Mouse (Mus musculus) forebrain, embryonic 16.5 days (tissue): Measurements from ENCODE around the gene Ltbp1. TPM values are rescaled to one million over a fixed set of nuclear protein-coding genes. Genes with fewer than 3 reads are reported as not detected.

Source experiments
- ATAC-seq: fragments of 200-750 bp; cut with Nextera tagmentation; 2 replicates; pipeline ENCODE4 v1.8.0; 2017; ENCODE audit warnings: mild to moderate bottlenecking, moderate library complexity
- H3K27ac ChIP-seq: fragments of 300-500 bp; sonication (generic); 2 replicates; pipeline ENCODE4 v1.5.1; 2014; ENCODE audit warnings: low read length, control low read depth
- H3K27me3 ChIP-seq: fragments of 300-500 bp; sonication (generic); replicated peaks from 2 replicates; pipeline ENCODE4 v1.6.1; 2014; ENCODE audit warnings: low read length; ENCODE audit not compliant: control insufficient read depth, insufficient read depth
- H3K36me3 ChIP-seq: fragments of 300-500 bp; sonication (generic); 2 replicates; pipeline ENCODE4 v1.6.1; 2014; ENCODE audit not compliant: control insufficient read depth, insufficient read depth
- H3K4me1 ChIP-seq: fragments of 300-500 bp; sonication (generic); replicated peaks from 2 replicates; pipeline ENCODE4 v1.6.1; 2014; ENCODE audit warnings: low read length; ENCODE audit not compliant: control insufficient read depth, insufficient read depth
- H3K4me2 ChIP-seq: fragments of 300-500 bp; sonication (generic); 2 replicates; pipeline ENCODE4 v1.6.1; 2014; ENCODE audit warnings: mild to moderate bottlenecking, low read length, control low read depth
- H3K4me3 ChIP-seq: fragments of 300-500 bp; sonication (generic); replicated peaks from 2 replicates; pipeline ENCODE4 v1.5.1; 2014; ENCODE audit warnings: mild to moderate bottlenecking, low read length, control low read depth
- H3K9ac ChIP-seq: fragments of 300-500 bp; sonication (generic); replicated peaks from 2 replicates; pipeline ENCODE4 v1.6.1; 2014; ENCODE audit warnings: low read depth, low read length, control low read depth
- H3K9me3 ChIP-seq: fragments of 300-500 bp; sonication (generic); 2 replicates; pipeline ENCODE4 v1.6.1; 2016; ENCODE audit warnings: low read length; ENCODE audit not compliant: control insufficient read depth
- WGBS: fragments of 180-500 bp; shearing (Covaris S2); extraction: QIAGEN DNeasy Blood & Tissue Kit; methylation state at CpG from one replicate; pipeline ENCODE4 v1.1.7; 2014; 5-methylcytosine and 5-hydroxymethylcytosine counted together
- polyA plus RNA-seq: library from polyadenylated mRNA; unstranded; fragments of >200 nt; fragmentation: Nextera tagmentation; extraction: Ambion mirVana; gene quantifications from 2 replicates; pipeline ENCODE4 v1.2.1, GENCODE M21; 2015

Ltbp1 gene
- polyA plus RNA-seq, 1 experiment from 2014 or later = 2.3 TPM

- Histone ChIP-seq H3K4me1 (no peaks in the 10 kb centered on the region), H3K4me2 (no peak overlapping the region), H3K9ac (no peak overlapping the region), H3K27me3 (no peaks in the 10 kb centered on the region), H3K27ac (no peak overlapping the region), H3K4me3 (no peak overlapping the region), H3K9me3 (no peaks in the 10 kb centered on the region), H3K36me3 (no peaks in the 10 kb centered on the region)
- 80% methylated on average over 9 of the region's 9 CpGs for WGBS
- no peak for ATAC-seq
These were observed 279.7 kb downstream of the Ltbp1 start for GRCm38 (mm10) chr17:75284876-75285708.

DNA sequence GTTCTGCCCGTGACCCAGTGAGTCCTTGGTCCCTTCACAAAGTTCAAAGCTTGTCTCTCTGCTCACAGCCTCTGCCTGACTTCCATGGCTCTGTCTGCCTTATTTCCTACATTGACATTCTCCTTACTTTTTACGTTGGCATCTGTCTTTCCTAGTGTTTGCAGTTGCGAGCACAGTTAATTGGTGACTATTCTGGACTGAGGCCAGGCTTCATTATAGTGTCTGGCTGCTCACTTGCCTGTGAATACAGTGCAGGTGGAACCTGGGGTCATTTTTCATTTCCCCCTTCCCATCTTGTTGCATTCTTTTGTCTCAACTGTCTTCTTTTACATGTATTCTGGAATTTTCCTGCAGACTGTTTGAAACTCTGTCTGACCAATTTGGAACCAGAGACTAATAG lies 287.6 kb downstream of the Ltbp1 start:
- no peak overlapping the region for H3K4me2 ChIP-seq
- H3K9me3 ChIP-seq = no peaks in the 10 kb centered on the region
- no peak for ATAC-seq
- H3K9ac ChIP-seq = no peak overlapping the region
- H3K4me3 ChIP-seq = no peak overlapping the region
- H3K4me1 ChIP-seq = no peaks in the 10 kb centered on the region
- WGBS = 42% methylated on average over 3 of the region's 3 CpGs
- H3K27me3 ChIP-seq = no peaks in the 10 kb centered on the region
- no peaks in the 10 kb centered on the region for H3K36me3 ChIP-seq
- no peak overlapping the region for H3K27ac ChIP-seq

- no peaks in the 10 kb centered on the region for H3K9me3 ChIP-seq
- 77% methylated on average over 3 of the region's 3 CpGs for WGBS
- H3K4me2 ChIP-seq = no peak overlapping the region
- H3K36me3 ChIP-seq = no peaks in the 10 kb centered on the region
- no peaks in the 10 kb centered on the region for H3K4me1 ChIP-seq
- H3K4me3 ChIP-seq = no peak overlapping the region
- no peak for ATAC-seq
- H3K27me3 ChIP-seq = no peaks in the 10 kb centered on the region
- H3K27ac ChIP-seq = no peak overlapping the region
- H3K9ac ChIP-seq = no peak overlapping the region
These were observed 288.4 kb downstream of the Ltbp1 start for GRCm38 (mm10) chr17:75293725-75294124.

DNA sequence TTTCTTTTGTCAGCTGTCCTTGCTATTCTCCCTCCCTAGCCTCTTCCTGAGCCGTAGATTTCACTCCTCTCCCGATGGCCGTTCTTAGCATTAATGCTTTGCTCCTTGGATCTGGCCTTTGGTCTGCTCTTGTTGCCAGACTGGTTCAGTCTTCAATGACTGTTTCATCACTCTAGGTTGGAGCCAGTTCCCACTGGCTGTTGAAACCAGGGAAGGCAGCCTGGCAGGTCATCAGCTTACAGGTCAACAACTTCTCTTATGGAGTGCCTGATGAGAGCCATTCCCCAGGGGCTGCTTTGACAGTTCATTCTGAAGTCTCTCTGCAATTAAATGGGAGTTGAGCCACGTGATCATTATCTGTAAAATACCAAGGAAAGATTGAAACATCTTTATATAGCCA lies 295.5 kb downstream of the Ltbp1 start:
- Histone ChIP-seq H3K27ac (no peak overlapping the region), H3K4me1 (no peaks in the 10 kb centered on the region), H3K4me2 (no peak overlapping the region), H3K36me3 (no peaks in the 10 kb centered on the region), H3K27me3 (no peaks in the 10 kb centered on the region), H3K9me3 (no peaks in the 10 kb centered on the region), H3K9ac (no peak overlapping the region), H3K4me3 (no peak overlapping the region)
- 93% methylated on average over 4 of the region's 4 CpGs for WGBS
- no peak for ATAC-seq

DNA sequence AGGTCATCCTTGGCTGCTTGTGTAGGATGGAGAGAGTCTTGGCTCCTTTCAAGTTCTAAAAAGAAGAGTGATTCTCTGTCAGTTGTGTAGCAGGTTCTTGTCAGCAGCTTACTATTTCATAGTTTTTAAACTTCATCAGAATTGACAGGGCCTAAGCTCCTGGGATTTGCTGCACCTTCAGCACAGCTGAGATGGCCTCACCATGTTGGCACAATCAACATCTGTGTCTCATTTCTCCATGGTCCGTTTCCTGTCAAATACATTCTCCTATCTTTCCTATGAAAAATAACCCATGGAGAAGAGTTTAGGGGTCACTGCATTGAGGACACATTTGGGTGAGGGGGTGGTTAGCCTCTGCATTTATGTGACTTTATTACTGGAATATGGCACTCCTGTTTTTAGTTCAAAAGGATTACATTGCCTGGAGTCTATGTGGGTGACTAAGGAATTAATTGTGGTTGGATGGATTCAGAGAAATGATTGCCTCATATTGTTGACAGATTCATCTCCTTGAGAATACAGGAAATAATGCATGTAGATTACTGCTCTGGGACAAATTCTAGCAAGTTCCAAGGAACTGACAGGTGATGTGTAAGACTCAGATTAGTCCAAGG lies 299.5 kb downstream of the Ltbp1 start:
- 91% methylated on average over 1 of the region's 1 CpGs for WGBS
- no peak overlapping the region for H3K27ac ChIP-seq

DNA sequence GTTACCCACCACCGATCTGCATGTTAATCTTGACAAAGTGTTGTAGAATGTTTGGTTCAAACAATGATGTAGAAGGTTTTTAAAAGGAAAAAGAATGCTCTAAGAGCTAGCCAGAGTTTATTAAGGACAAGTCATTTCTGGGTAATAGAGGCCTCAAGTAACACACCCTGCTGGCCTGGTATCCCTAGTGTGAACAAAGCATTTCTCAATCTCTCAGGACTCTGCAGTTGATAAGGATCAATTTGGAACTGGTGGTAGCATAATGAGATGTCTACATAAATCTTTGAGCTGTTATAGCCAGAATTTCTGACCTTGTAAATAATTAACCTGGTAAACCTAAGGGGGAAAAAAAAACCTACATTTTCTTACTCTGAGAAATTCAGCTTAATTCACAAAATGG lies 300.3 kb downstream of the Ltbp1 start:
- Histone ChIP-seq H3K4me1 (peaks cover 5% of the 10 kb centered on the region), H3K27ac (no peak overlapping the region), H3K36me3 (no peaks in the 10 kb centered on the region), H3K9ac (no peak overlapping the region), H3K4me3 (no peak overlapping the region), H3K27me3 (no peaks in the 10 kb centered on the region), H3K4me2 (no peak overlapping the region), H3K9me3 (no peaks in the 10 kb centered on the region)
- WGBS = 100% methylated on average over 1 of the region's 1 CpGs
- ATAC-seq = no peak

More for the DNA sequence above, 299.5 kb downstream of the Ltbp1 start:
- H3K4me2 ChIP-seq = no peak overlapping the region
- no peak overlapping the region for H3K9ac ChIP-seq
- H3K36me3 ChIP-seq = no peaks in the 10 kb centered on the region
- no peaks in the 10 kb centered on the region for H3K27me3 ChIP-seq
- no peak for ATAC-seq
- H3K4me3 ChIP-seq = no peak overlapping the region
- peaks cover 5% of the 10 kb centered on the region for H3K4me1 ChIP-seq
- H3K9me3 ChIP-seq = no peaks in the 10 kb centered on the region

- 27% methylated on average over 18 of the region's 18 CpGs for WGBS
- Histone ChIP-seq H3K9ac (no peak overlapping the region), H3K27ac (no peak overlapping the region), H3K9me3 (no peaks in the 10 kb centered on the region), H3K36me3 (no peaks in the 10 kb centered on the region), H3K4me2 (peak overlapping the region; percentile 8; the same call in 1 of the 2 replicates), H3K4me1 (peaks cover 5% of the 10 kb centered on the region), H3K4me3 (no peak overlapping the region), H3K27me3 (no peaks in the 10 kb centered on the region)
- ATAC-seq = no peak
These were observed 302.0 kb downstream of the Ltbp1 start for GRCm38 (mm10) chr17:75307070-75308011.

GRCm38 (mm10) chr17:75317106-75317505 lies 311.7 kb downstream of the Ltbp1 start:
- Histone ChIP-seq H3K4me3 (no peak overlapping the region), H3K9me3 (no peaks in the 10 kb centered on the region), H3K27ac (no peak overlapping the region), H3K27me3 (no peaks in the 10 kb centered on the region), H3K4me1 (peaks cover 2% of the 10 kb centered on the region; the same call in 1 of the 2 replicates), H3K4me2 (no peak overlapping the region), H3K36me3 (no peaks in the 10 kb centered on the region), H3K9ac (no peak overlapping the region)
- no peak; the same call in 1 of the 2 replicates for ATAC-seq
- 54% methylated on average over 4 of the region's 4 CpGs for WGBS

- Histone ChIP-seq H3K27ac (no peak overlapping the region), H3K27me3 (no peaks in the 10 kb centered on the region), H3K4me2 (no peak overlapping the region), H3K9me3 (no peaks in the 10 kb centered on the region), H3K9ac (no peak overlapping the region), H3K4me3 (no peak overlapping the region), H3K4me1 (no peaks in the 10 kb centered on the region), H3K36me3 (no peaks in the 10 kb centered on the region)
- ATAC-seq = no peak
- WGBS = 83% methylated on average over 5 of the region's 5 CpGs
These were observed 317.9 kb downstream of the Ltbp1 start for GRCm38 (mm10) chr17:75323229-75323628.
